Comparison of ENCODE assay signal across 16 mouse cellular contexts in genomic region chr17:28192754-28193153, GRCm38 (mm10). TPM values are rescaled to one million over a fixed set of nuclear protein-coding genes. Genes with fewer than 3 reads are reported as not detected.
"Had no signal": no experiment of that assay in that cellular context is flagged by ENCODE, and none has a peak within 500 bp of the region (broad histone marks: within the 10 kb centered on the region; RNA-seq: fewer than 3 reads in every experiment).

No protein-coding gene starts in this region.

- H3K27ac ChIP-seq: limb, embryonic 12.5 days; liver, embryonic 14.5 days; midbrain, embryonic 12.5 days; neural tube, embryonic 15.5 days; stomach, postnatal 0 days had no signal

- DNase-seq: kidney, adult 2 months; kidney, postnatal 25 days; liver; lung, adult 2 months; lung, postnatal 36 days; right cerebral cortex, adult 18-20 months; right cerebral cortex, postnatal 25 days; thymus, postnatal 4 days had no signal

- H3K4me2 ChIP-seq: limb, embryonic 12.5 days; midbrain, embryonic 12.5 days; neural tube, embryonic 15.5 days had no signal

- H3K4me3 ChIP-seq: limb, embryonic 12.5 days; midbrain, embryonic 12.5 days; neural tube, embryonic 15.5 days had no signal

- H3K9me3 ChIP-seq: limb, embryonic 12.5 days; midbrain, embryonic 12.5 days; neural tube, embryonic 15.5 days had no signal

- H3K27me3 ChIP-seq: limb, embryonic 12.5 days; midbrain, embryonic 12.5 days; neural tube, embryonic 15.5 days had no signal

- ATAC-seq: intestine, embryonic 16.5 days; lung, postnatal 0 days had no signal

- H3K4me1 ChIP-seq: limb, embryonic 12.5 days; midbrain, embryonic 12.5 days; neural tube, embryonic 15.5 days had no signal

RNA-seq across cellular contexts. Expression of gene Scube3, which starts 50.8 kb away (rescaled TPM):
- total RNA-seq: megakaryocyte-erythroid progenitor cell, adult 5-6 weeks had no signal
